Mouse (Mus musculus): ENCODE measurements around the gene Smim22.

DNA sequence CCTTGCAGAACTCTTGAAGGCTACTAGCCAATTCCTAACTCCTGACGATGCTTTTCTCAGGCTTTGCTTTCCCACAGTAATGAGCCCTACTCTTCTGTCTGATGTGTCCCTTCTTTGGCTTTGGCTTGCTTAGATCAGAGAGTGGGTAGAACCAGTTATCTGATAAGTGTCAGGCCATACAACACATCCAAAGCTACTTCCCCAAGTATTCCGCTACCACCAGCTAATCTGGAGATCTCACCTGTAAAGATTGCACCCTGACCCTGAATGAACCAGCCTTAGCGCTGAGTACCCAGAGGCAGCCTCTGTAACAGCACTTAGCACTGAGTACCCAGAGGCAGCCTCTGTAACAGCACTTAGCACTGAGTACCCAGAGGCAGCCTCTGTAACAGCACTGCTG lies 38.2 kb downstream of the Smim22 start:
- TF ChIP-seq CTCF (conservative IDR thresholded peaks at IDR 0.05; ENCODE audit: insufficient read depth, insufficient read length, low read depth, low read length): no peak
- no peak for TF ChIP-seq POLR2A (IDR thresholded peaks at IDR 0.05; ENCODE audit: low read depth, low read length)

Measured in kidney, adult 2 months (tissue).